Mouse (Mus musculus) forelimb bud, embryonic 11.5 days (tissue): Measurements from ENCODE around the gene Qsox2.

Source experiments
- DNase-seq: peaks from one replicate; pipeline ENCODE4 v3.0.0-alpha.2; 2012; ENCODE audit warnings: low read depth, low spot score

The Qsox2 gene

DNA sequence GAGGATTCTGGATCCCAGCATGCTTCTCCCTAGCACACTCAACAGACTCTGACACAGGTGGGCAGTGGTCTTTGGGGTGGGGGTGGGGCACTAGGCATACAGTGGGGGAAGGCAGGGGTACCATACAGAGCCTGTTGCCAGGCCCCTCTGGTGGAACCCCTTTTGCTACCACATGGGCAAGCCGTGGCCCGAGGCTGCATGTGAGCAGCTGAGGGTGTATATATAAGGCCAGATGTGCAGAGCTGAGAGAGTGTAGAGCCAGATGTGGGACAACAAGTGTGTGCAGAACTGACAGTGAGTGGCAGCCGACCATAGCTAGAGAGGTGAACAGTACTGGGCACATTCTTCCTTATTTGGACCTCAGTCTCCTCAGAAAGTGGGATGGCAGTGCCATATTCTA lies 70.4 kb downstream of the Qsox2 start:
- no peak for DNase-seq
